Mouse (Mus musculus) spleen, embryonic (tissue): ENCODE data around the gene Nudt1.

Source experiments
- CTCF ChIA-PET: fragments of 350-600 bp; sonication (Branson Sonifier 250); formaldehyde crosslinking; loops from one replicate; lab custom pipeline; 2022; lab: Charles Lee

The Nudt1 gene

DNA sequence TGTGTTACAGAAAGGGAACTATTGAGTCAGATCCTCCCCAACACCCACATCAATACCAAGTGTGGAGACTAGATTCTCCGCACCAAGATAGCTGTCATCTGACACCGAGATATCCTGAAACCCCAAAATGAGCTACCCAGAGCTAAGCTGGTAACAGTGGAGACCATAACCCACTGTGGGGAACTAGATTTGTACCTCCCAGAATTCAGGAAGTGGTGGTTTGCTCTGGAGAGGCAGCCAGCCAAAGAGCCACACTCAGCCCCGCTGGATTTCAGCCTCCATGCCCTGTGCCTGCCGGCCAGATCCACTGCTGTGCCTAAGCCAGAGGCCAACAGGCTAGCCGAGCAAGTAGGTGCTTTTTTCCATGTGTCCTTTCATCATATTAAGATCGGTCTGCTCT lies 57.8 kb downstream of the Nudt1 start:
- CTCF ChIA-PET = interaction anchor here (0.8 kb wide), 1 partner anchor 8 kb away, joined by 3 read pairs; no protein-coding TSS in a partner anchor

DNA sequence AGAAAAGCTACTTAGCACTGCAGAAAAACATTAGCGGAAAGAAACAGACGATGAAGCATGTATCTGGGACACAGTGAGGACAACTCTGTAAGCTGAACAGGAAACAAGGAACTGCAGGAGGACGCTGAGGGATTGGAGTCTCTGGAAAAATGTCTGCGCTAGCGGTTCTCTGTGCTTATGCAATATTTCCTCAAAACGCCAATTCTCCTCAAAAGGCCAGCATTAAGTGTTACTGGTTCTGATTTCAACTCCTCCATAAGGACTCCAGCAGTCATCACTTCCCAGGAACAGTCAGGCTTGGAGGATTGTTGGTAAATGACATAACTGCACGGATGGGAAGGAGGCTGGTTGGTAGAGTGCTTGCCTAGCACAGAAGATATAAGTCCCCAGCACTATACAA lies 59.7 kb downstream of the Nudt1 start:
- CTCF ChIA-PET = interaction anchor here (1.3 kb wide), 1 partner anchor 22 kb away, joined by 4 read pairs; no protein-coding TSS in a partner anchor

DNA sequence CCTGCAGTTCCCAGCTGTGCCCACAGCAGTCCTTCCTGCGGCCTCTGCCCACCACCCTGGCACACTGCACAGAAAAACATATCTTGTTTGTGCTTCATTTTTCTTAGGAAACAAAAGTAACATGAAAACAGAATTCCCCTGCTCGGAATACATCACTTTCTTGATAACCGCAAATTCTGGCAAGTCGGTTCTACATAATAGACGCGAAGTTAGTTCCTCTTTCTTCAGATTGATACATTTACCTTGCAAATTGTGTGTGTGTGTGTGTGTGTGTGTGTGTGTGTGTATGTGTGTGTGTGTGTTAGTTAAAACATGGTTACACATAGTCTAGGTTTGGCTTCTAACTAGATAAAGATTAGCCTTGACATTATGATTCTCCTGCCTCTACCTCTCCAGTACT lies 61.2 kb downstream of the Nudt1 start:
- CTCF ChIA-PET = interaction anchor here (0.6 to 0.8 kb wide), 2 partner anchors 41 to 50 kb away, joined by 5 to 11 read pairs; no protein-coding TSS in a partner anchor

DNA sequence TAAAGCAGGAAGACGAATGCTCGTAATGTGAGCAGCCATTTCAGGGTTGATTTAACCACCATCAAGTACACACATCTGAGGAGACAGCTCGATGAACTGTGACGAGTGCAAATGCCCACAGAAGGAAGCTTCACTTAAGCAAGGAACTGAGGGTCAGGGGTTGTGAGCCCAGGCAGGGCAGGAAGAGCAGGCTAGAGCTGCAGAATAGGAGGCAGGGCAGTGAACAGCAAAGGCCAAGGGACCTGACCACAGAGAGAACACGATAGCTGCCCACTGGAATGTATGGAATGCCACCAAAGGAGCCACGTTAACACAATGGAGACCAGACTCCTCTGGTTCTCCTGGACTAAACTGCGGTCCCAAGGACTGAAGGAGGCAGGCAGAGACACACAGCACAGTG lies 62.1 kb downstream of the Nudt1 start:
- CTCF ChIA-PET = interaction anchor here (0.6 kb wide), 1 partner anchor 41 kb away, joined by 11 read pairs; no protein-coding TSS in a partner anchor

DNA sequence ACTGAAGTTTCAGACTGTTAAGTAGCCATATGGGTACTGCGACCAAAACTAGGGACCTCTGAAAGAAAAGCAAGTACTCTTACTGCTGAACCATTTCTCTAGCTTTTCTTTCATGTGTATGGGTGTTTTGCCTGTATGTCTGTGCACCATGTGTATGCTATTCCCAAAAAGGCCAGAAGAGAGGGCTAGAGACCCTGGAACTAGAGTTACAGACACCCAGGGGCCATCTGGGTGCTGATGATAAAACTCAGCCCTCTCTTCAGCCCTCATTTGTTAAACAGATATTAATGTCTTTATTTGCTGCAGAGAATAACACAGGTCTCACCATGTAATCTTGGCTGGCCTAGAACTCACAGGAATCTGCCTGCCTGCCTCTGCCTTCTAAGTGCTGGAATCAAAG lies 63.0 kb downstream of the Nudt1 start:
- CTCF ChIA-PET = interaction anchor here (0.6 kb wide), 1 partner anchor 195 kb away, joined by 3 read pairs; no protein-coding TSS in a partner anchor

DNA sequence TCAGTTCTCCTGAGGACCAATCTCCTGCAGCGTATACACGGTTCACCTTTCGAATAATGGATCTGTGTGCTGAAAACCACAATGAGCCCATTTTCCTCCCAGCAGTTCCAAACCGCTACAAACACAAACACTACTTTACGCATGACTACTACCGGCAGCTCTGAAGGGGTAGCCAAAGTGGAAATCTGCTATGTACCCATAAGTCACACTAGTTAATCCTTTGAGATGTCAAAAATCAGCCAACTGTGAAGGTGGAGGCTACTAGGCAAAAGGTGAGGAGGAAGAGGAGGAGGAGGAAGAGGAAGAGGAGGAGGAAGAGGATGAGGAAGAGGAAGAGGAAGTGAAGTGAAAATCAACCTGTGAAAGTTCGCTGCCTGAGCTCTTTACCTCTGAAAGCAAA lies 65.8 kb downstream of the Nudt1 start:
- CTCF ChIA-PET = interaction anchor here (0.9 kb wide), 2 partner anchors 8 to 51 kb away, joined by 3 read pairs; no protein-coding TSS in a partner anchor
